Mouse (Mus musculus) liver, embryonic 14.5 days (tissue): ENCODE data around the gene Atxn1. TPM values are rescaled to one million over a fixed set of nuclear protein-coding genes. Genes with fewer than 3 reads are reported as not detected.

Experiments used
- ATAC-seq: fragments of 200-750 bp; cut with Nextera tagmentation; 2 replicates; pipeline ENCODE4 v1.8.0; 2017; ENCODE audit warnings: moderate number of reproducible peaks, mild to moderate bottlenecking, moderate library complexity; ENCODE audit not compliant: insufficient read depth
- DNase-seq, 3 experiments: peaks; one replicate each; pipeline ENCODE4 v3.0.0-alpha.2; 2012 to 2013; ENCODE audit warnings: low read depth in 3 of 3, low spot score in 3 of 3
- H3K27ac ChIP-seq: fragments of 300-500 bp; sonication (generic); 2 replicates; pipeline ENCODE4 v1.5.1; 2014; ENCODE audit warnings: moderate library complexity, mild to moderate bottlenecking, control low read depth, inconsistent platforms
- H3K27me3 ChIP-seq: fragments of 300-500 bp; sonication (generic); 2 replicates; pipeline ENCODE4 v1.6.1; 2014; ENCODE audit warnings: mild to moderate bottlenecking, low read length, moderate library complexity; ENCODE audit not compliant: control insufficient read depth, insufficient read depth
- H3K36me3 ChIP-seq: fragments of 300-500 bp; sonication (generic); replicated peaks from 2 replicates; pipeline ENCODE4 v1.6.1; 2014; ENCODE audit warnings: low read depth; ENCODE audit not compliant: control insufficient read depth, insufficient read depth
- H3K4me1 ChIP-seq, 2 experiments: fragments of 200-500 bp in 1 of 2; fragments of 300-500 bp in 1 of 2; sonication (generic) in 1 of 2; replicated peaks; 2 replicates each; pipeline ENCODE4 v1.6.1; 2012 to 2014; ENCODE audit warnings: antibody characterized with exemption in 1 of 2, inconsistent platforms in 1 of 2, low read length in 1 of 2; ENCODE audit not compliant: control insufficient read depth in 2 of 2, insufficient read depth in 2 of 2
- H3K4me2 ChIP-seq: fragments of 300-500 bp; sonication (generic); 2 replicates; pipeline ENCODE4 v1.6.1; 2014; ENCODE audit warnings: low read depth, mild to moderate bottlenecking, control low read depth, moderate library complexity
- H3K4me3 ChIP-seq, 2 experiments: fragments of 200-500 bp in 1 of 2; fragments of 300-500 bp in 1 of 2; sonication (generic) in 1 of 2; 2 replicates each; pipeline ENCODE4 v1.5.1; 2012 to 2014; ENCODE audit warnings: low read depth in 2 of 2, low read length in 2 of 2, mild to moderate bottlenecking in 2 of 2, control low read depth in 1 of 2, inconsistent platforms in 1 of 2, moderate library complexity in 1 of 2; ENCODE audit not compliant: insufficient read depth in 1 of 2
- H3K9ac ChIP-seq: fragments of 300-500 bp; sonication (generic); replicated peaks from 2 replicates; pipeline ENCODE4 v1.6.1; 2014; ENCODE audit warnings: mild to moderate bottlenecking, control low read depth, moderate library complexity
- H3K9me3 ChIP-seq: fragments of 300-500 bp; sonication (generic); 2 replicates; pipeline ENCODE4 v1.6.1; 2016; ENCODE audit warnings: low read length, mixed read lengths; ENCODE audit not compliant: control insufficient read depth
- CTCF ChIP-seq: IDR thresholded peaks from 2 replicates; pipeline ENCODE4 v1.5.1; 2016; ENCODE audit warnings: antibody characterized with exemption, low read depth, control low read depth
- EP300 ChIP-seq: IDR thresholded peaks from 2 replicates; pipeline ENCODE4 v1.6.1; 2016; ENCODE audit warnings: antibody characterized with exemption, low read depth
- WGBS: fragments of 180-500 bp; shearing (Covaris S2); extraction: QIAGEN DNeasy Blood & Tissue Kit; methylation state at CpG from one replicate; pipeline ENCODE4 v1.1.7; 2014; ENCODE audit not compliant: insufficient replicate concordance; 5-methylcytosine and 5-hydroxymethylcytosine counted together
- polyA plus RNA-seq, 2 experiments: library from polyadenylated mRNA; depleted of rRNA in 1 of 2; stranded (reverse) in 1 of 2; unstranded in 1 of 2; fragments of >200 nt; fragmentation: Nextera tagmentation in 1 of 2; extraction: Ambion mirVana in 1 of 2; gene quantifications; 2 replicates each; pipeline versions ENCODE4 v1.2.1 to v1.2.3; 2012 to 2014

Gene Atxn1
- polyA plus RNA-seq, 2 experiments, result 1.0 to 1.2 TPM

DNA sequence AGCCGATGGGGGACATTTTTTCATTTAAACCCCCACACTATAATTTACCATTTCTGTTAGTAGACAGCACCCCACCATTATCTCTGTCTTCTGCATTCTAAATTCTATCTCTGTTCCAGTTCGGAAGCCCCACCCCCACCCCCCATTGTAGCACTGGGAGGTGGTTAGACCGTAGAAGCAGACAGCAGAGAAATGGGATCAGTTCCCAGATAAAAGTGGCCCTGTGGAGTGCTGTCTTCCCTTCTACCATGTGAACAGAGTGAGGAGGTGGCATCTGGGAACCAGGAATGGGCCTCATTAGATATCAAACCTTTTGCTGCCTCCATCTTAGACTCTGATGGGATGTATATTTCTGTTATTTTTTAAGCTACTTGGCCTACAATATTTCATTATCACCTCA, 353.3 kb downstream of the Atxn1 start:
- TF ChIP-seq CTCF (no peak), EP300 (no peak)
- DNase-seq, result no peak
- H3K9me3 ChIP-seq, result no peaks in the 10 kb centered on the region; the same call in 1 of the 2 replicates
- H3K9ac ChIP-seq, result no peak overlapping the region
- H3K4me3 ChIP-seq, result no peak overlapping the region
- H3K36me3 ChIP-seq, result no peaks in the 10 kb centered on the region
- H3K4me2 ChIP-seq, result no peak overlapping the region
- ATAC-seq, result no peak
- H3K4me1 ChIP-seq, result no peaks in the 10 kb centered on the region
- 67% methylated on average over 3 of the region's 3 CpGs for WGBS
- no peak overlapping the region for H3K27ac ChIP-seq
- no peaks in the 10 kb centered on the region for H3K27me3 ChIP-seq

- Histone ChIP-seq H3K27ac (no peak overlapping the region), H3K9me3 (no peaks in the 10 kb centered on the region; the same call in 1 of the 2 replicates), H3K4me2 (no peak overlapping the region), H3K4me1 (no peaks in the 10 kb centered on the region), H3K27me3 (no peaks in the 10 kb centered on the region), H3K4me3 (no peak overlapping the region), H3K9ac (no peak overlapping the region), H3K36me3 (no peaks in the 10 kb centered on the region)
- no peak for DNase-seq
- no peak for ATAC-seq
- WGBS, result 71% methylated on average over 4 of the region's 4 CpGs
- TF ChIP-seq EP300 (no peak), CTCF (no peak)
Measured at GRCm38 (mm10) chr13:45609461-45609860, 355.3 kb downstream of the Atxn1 start.

GRCm38 (mm10) chr13:45608593-45608992, 356.2 kb downstream of the Atxn1 start:
- WGBS, result 73% methylated on average over 5 of the region's 5 CpGs
- no peak overlapping the region for H3K4me2 ChIP-seq
- H3K27ac ChIP-seq, result no peak overlapping the region
- no peaks in the 10 kb centered on the region for H3K4me1 ChIP-seq
- no peaks in the 10 kb centered on the region for H3K36me3 ChIP-seq
- H3K9ac ChIP-seq, result no peak overlapping the region
- ATAC-seq, result no peak
- TF ChIP-seq CTCF (peak; percentile 29; the same call in 1 of the 2 replicates), EP300 (no peak)
- H3K9me3 ChIP-seq, result no peaks in the 10 kb centered on the region; the same call in 1 of the 2 replicates
- DNase-seq, result no peak
- no peaks in the 10 kb centered on the region for H3K27me3 ChIP-seq
- H3K4me3 ChIP-seq, result no peak overlapping the region

DNA sequence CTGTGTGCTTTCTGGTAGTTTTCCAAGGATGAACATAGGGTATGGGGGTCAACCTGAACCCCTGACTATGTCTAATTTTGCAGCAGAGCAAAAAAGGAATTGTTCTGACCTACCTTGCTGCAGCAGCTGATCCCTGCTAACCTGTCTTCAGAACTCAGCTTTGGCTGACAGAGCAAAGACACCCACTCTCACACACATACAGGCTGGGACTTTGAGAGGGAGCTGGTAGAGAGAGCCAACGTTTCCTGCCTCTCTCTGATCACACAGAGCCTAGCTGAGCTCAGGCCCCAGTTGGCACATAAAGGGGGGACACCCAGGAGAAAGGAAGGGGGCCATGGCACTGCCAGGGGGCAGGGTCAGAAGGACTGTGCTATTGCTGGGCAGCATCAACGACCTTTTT, 356.9 kb downstream of the Atxn1 start:
- TF ChIP-seq EP300 (no peak), CTCF (no peak)
- H3K9ac ChIP-seq, result no peak overlapping the region
- H3K4me2 ChIP-seq, result no peak overlapping the region
- H3K4me1 ChIP-seq, result no peaks in the 10 kb centered on the region
- 38% methylated on average over 2 of the region's 2 CpGs for WGBS
- H3K27me3 ChIP-seq, result no peaks in the 10 kb centered on the region
- no peak overlapping the region for H3K4me3 ChIP-seq
- H3K36me3 ChIP-seq, result no peaks in the 10 kb centered on the region
- H3K9me3 ChIP-seq, result no peaks in the 10 kb centered on the region; the same call in 1 of the 2 replicates
- ATAC-seq (no peak), DNase-seq (no peak)
- H3K27ac ChIP-seq, result no peak overlapping the region

GRCm38 (mm10) chr13:45603636-45604035, 361.2 kb downstream of the Atxn1 start:
- 69% methylated on average over 6 of the region's 6 CpGs for WGBS
- no peak overlapping the region for H3K4me3 ChIP-seq
- H3K4me2 ChIP-seq, result no peak overlapping the region

More at GRCm38 (mm10) chr13:45603636-45604035, 361.2 kb downstream of the Atxn1 start:
- DNase-seq (no peak), ATAC-seq (no peak)
- H3K27ac ChIP-seq, result no peak overlapping the region
- no peak overlapping the region for H3K9ac ChIP-seq
- H3K36me3 ChIP-seq, result no peaks in the 10 kb centered on the region
- no peaks in the 10 kb centered on the region; the same call in 1 of the 2 replicates for H3K9me3 ChIP-seq
- H3K4me1 ChIP-seq, result no peaks in the 10 kb centered on the region
- no peaks in the 10 kb centered on the region for H3K27me3 ChIP-seq
- TF ChIP-seq CTCF, result no peak
- no peak for TF ChIP-seq EP300
